In the genomic region with DNA sequence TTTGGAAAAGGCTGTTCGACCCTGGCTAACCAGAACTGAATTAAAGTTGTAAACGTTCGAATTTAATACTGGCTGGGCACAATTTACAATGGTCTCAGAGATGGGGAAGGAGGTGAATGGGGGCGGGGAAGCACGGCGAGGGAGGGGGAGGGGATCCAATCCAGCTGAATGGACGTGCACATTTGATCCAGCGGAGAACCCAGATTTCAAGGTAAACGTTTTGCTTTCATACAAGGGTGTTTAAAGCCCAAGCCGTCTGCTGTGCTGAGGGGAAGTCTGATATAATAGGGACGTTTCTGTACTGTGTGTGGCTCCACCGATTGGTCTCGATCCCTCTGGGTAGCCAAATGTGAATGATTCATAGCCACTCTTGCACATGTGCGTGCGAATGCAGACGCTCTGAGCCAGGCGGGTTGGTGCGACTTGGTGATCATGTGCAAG, we compare ENCODE assay signal across 8 mouse cellular contexts. TPM values are rescaled to one million over a fixed set of nuclear protein-coding genes. Genes with fewer than 3 reads are reported as not detected.
DNase-seq lines count a peak whose midpoint lies in the region; ATAC-seq and TF ChIP-seq lines count a peak whose summit lies in the region.

No protein-coding gene starts in this region.

- intact Hi-C loops in gastrocnemius, postnatal 36 days (cut with DNase I), result no loop called here

- H3K4me1 ChIP-seq in kidney, postnatal 0 days (replicated peaks; ENCODE audit: insufficient read depth, low read length), result peaks cover 7% of the 10 kb centered on the region; the same call in 1 of the 2 replicates
- peaks cover 5% of the 10 kb centered on the region; the same call in 1 of the 2 replicates for H3K4me1 ChIP-seq in intestine, embryonic 14.5 days (replicated peaks; ENCODE audit: control insufficient read depth, insufficient read depth, low read length)

- H3K27ac ChIP-seq in kidney, postnatal 0 days, result no peak overlapping the region
- no peak overlapping the region for H3K27ac ChIP-seq in intestine, embryonic 14.5 days (ENCODE audit: low read depth)

- H3K9me3 ChIP-seq in kidney, postnatal 0 days (replicated peaks; ENCODE audit: low read length), result no peaks in the 10 kb centered on the region
- no peaks in the 10 kb centered on the region for H3K9me3 ChIP-seq in intestine, embryonic 14.5 days (ENCODE audit: control insufficient read depth, low read length)

- no peak for TF ChIP-seq CTCF in kidney, postnatal 0 days (IDR thresholded peaks at IDR 0.05; ENCODE audit: low read depth)

- peak overlapping the region; percentile 52 for H3K4me3 ChIP-seq in kidney, postnatal 0 days (replicated peaks; ENCODE audit: low read depth, low read length)
- peak overlapping the region; percentile 61 for H3K4me3 ChIP-seq in intestine, embryonic 14.5 days (ENCODE audit: low read depth, low read length)

- WGBS in kidney, postnatal 0 days, result 0% methylated on average over 18 of the region's 18 CpGs
- under 1% methylated on average over 18 of the region's 18 CpGs for WGBS in intestine, embryonic 14.5 days

- no peak for DNase-seq in kidney, postnatal 0 days (ENCODE audit: low spot score)
- no peak for DNase-seq in kidney, postnatal 10 days
- DNase-seq in embryo, embryonic 9.5 days (ENCODE audit: extremely low spot score), result peak; percentile 63
- peak; percentile 59 for DNase-seq in intestine, embryonic 14.5 days (ENCODE audit: low spot score)
- peak; percentile 31 for DNase-seq in mesoderm, embryonic 11.5 days (ENCODE audit: low read depth, low spot score)
- peak; percentile 1 for DNase-seq in yolk sac, embryonic 10.5 days (ENCODE audit: low spot score)
- no peak for DNase-seq in gastrocnemius, postnatal 36 days
- no peak for DNase-seq in adrenal gland, postnatal 25 days

- H3K9ac ChIP-seq in kidney, postnatal 0 days (ENCODE audit: low read depth, low read length), result no peak overlapping the region
- no peak overlapping the region for H3K9ac ChIP-seq in intestine, embryonic 14.5 days (ENCODE audit: low read length)

- H3K4me2 ChIP-seq in kidney, postnatal 0 days (ENCODE audit: low read length), result peak overlapping the region; percentile 99
- peak overlapping the region; percentile 93 for H3K4me2 ChIP-seq in intestine, embryonic 14.5 days (ENCODE audit: low read length)

- H3K27me3 ChIP-seq in kidney, postnatal 0 days (ENCODE audit: insufficient read depth, low read length), result peaks cover 37% of the 10 kb centered on the region
- peaks cover 37% of the 10 kb centered on the region for H3K27me3 ChIP-seq in intestine, embryonic 14.5 days (replicated peaks; ENCODE audit: control insufficient read depth, insufficient read depth, low read length)

- no peaks in the 10 kb centered on the region for H3K36me3 ChIP-seq in kidney, postnatal 0 days (ENCODE audit: insufficient read depth, low read length)
- no peaks in the 10 kb centered on the region for H3K36me3 ChIP-seq in intestine, embryonic 14.5 days (ENCODE audit: control insufficient read depth, insufficient read depth, low read length)

- ATAC-seq in kidney, postnatal 0 days (replicated peaks; ENCODE audit: low FRiP score, low read depth), result no peak
- ATAC-seq in intestine, embryonic 14.5 days (replicated peaks; ENCODE audit: low FRiP score, low TSS enrichment, low read depth), result no peak

RNA-seq across cellular contexts. Expression of gene Slitrk5, which starts 2.0 kb away (rescaled TPM):
- 0.06 and 0.08 TPM in 2 replicates for polyA plus RNA-seq in kidney, postnatal 0 days (2015; fragmentation: Nextera tagmentation; extraction: Ambion mirVana)
- polyA plus RNA-seq in intestine, embryonic 14.5 days (2014; fragmentation: Nextera tagmentation; extraction: Ambion mirVana), result 5.0 and 6.1 TPM in 2 replicates
- under 1 TPM; 0.08 to 0.10 TPM for total RNA-seq in gastrocnemius, postnatal 36 days (2021)
- 0.36 TPM in 1 of 2 replicates, not detected in the other for total RNA-seq in adrenal gland, postnatal 25 days (2021)

Comparison
In these comparisons a context has a peak if more than half of its experiments do, and no peak if none do; other contexts are left out.
1. DNase-seq: peak in embryo, embryonic 9.5 days (single experiment), intestine, embryonic 14.5 days (single experiment), mesoderm, embryonic 11.5 days (single experiment) and yolk sac, embryonic 10.5 days (single experiment); none in kidney, postnatal 0 days (single experiment), kidney, postnatal 10 days (single experiment), gastrocnemius, postnatal 36 days (0 of 2) and adrenal gland, postnatal 25 days (single experiment).